Mouse (Mus musculus) ES-E14 (cell line): ENCODE data around the gene Sytl4. TPM values are rescaled to one million over a fixed set of nuclear protein-coding genes. Genes with fewer than 3 reads are reported as not detected.

ENCODE experiments used
- DNase-seq: peaks from one replicate; pipeline ENCODE4 v3.0.0-alpha.2; 2013; ENCODE audit warnings: low read depth, low spot score
- H3K27ac ChIP-seq: 2 replicates; pipeline ENCODE4 v1.5.1; 2012; ENCODE audit warnings: low read depth, mild to moderate bottlenecking, low read length, moderate library complexity, mixed read lengths; ENCODE audit not compliant: poor library complexity, insufficient read depth, severe bottlenecking
- H3K36me3 ChIP-seq: 2 replicates; pipeline ENCODE4 v1.6.1; 2012; ENCODE audit warnings: mild to moderate bottlenecking, low read length, moderate library complexity, mixed read lengths; ENCODE audit not compliant: control insufficient read depth, poor library complexity, insufficient read depth, severe bottlenecking
- H3K4me1 ChIP-seq, 2 experiments: fragments of 150-350 bp in 1 of 2; sonication (generic) in 1 of 2; 2 replicates each; pipeline ENCODE4 v1.6.1; 2012; ENCODE audit warnings: low read length in 2 of 2, mild to moderate bottlenecking in 1 of 2, mixed read lengths in 1 of 2; ENCODE audit not compliant: control insufficient read depth in 2 of 2, insufficient read depth in 2 of 2, poor library complexity in 1 of 2
- H3K4me3 ChIP-seq, 2 experiments: fragments of 150-350 bp in 1 of 2; sonication (generic) in 1 of 2; 2 replicates each; pipeline ENCODE4 v1.5.1; 2012; ENCODE audit warnings: low read length in 2 of 2, low read depth in 1 of 2, mild to moderate bottlenecking in 1 of 2, mixed read lengths in 1 of 2; ENCODE audit not compliant: insufficient read depth in 1 of 2, poor library complexity in 1 of 2, severe bottlenecking in 1 of 2
- H3K9ac ChIP-seq: 2 replicates; pipeline ENCODE4 v1.6.1; 2012; ENCODE audit warnings: low read depth, mild to moderate bottlenecking, low read length, mixed read lengths; ENCODE audit not compliant: poor library complexity, insufficient read depth, severe bottlenecking
- H3K9me3 ChIP-seq: fragments of 150-350 bp; sonication (generic); 2 replicates; pipeline ENCODE4 v1.6.1; 2012; ENCODE audit warnings: low read depth, mild to moderate bottlenecking, low read length; ENCODE audit not compliant: control insufficient read depth, insufficient read depth
- CHD2 ChIP-seq: IDR thresholded peaks from 2 replicates; pipeline ENCODE4 v1.6.1; 2014; ENCODE audit warnings: mild to moderate bottlenecking, low read depth, low read length, inconsistent platforms
- HCFC1 ChIP-seq: IDR thresholded peaks from 2 replicates; pipeline ENCODE4 v1.6.1; 2012; ENCODE audit warnings: low read length, inconsistent platforms, borderline replicate concordance; ENCODE audit not compliant: insufficient read depth
- MAFK ChIP-seq: IDR thresholded peaks from 2 replicates; pipeline ENCODE4 v1.6.1; 2014; ENCODE audit warnings: mild to moderate bottlenecking, low read depth, low read length, inconsistent platforms; ENCODE audit not compliant: insufficient read depth
- ZC3H11A ChIP-seq: IDR thresholded peaks from 2 replicates; pipeline ENCODE4 v1.6.1; 2012; ENCODE audit warnings: low read depth, mild to moderate bottlenecking, inconsistent platforms, low read length, borderline replicate concordance
- ZNF384 ChIP-seq: IDR thresholded peaks from 2 replicates; pipeline ENCODE4 v1.6.1; 2012; ENCODE audit warnings: low read depth, low read length, inconsistent platforms
- in situ Hi-C, 2 experiments: fragments of 600-800 bp; cut with MboI; formaldehyde crosslinking; loops; one replicate each; pipeline ENCODE4 v1.15.1; 2025; ENCODE audit warnings: low sequenced_read_pairs in 2 of 2, inconsistent platforms in 1 of 2; ENCODE audit not compliant: unreplicated experiment in 2 of 2
- total RNA-seq: library from RNA; depleted of rRNA; stranded (reverse); fragments of 300-350 nt; gene quantifications from 2 replicates; pipeline ENCODE4 v1.2.3, GENCODE M21; 2012

Sytl4 gene
- total RNA-seq, 1 experiment, result 0.54 TPM

GRCm38 (mm10) chrX:133964615-133965014 lies 17.0 kb downstream of the Sytl4 start:
- H3K9ac ChIP-seq, result no peak overlapping the region
- no peaks in the 10 kb centered on the region for H3K4me1 ChIP-seq
- in situ Hi-C loops, result no loop called here
- no peak overlapping the region for H3K27ac ChIP-seq
- TF ChIP-seq ZC3H11A (no peak), CHD2 (no peak), HCFC1 (no peak), ZNF384 (no peak), MAFK (no peak)
- DNase-seq, result no peak
- no peaks in the 10 kb centered on the region for H3K36me3 ChIP-seq
- no peak overlapping the region for H3K4me3 ChIP-seq
- H3K9me3 ChIP-seq, result no peaks in the 10 kb centered on the region

GRCm38 (mm10) chrX:133960617-133961016 lies 21.0 kb downstream of the Sytl4 start:
- Histone ChIP-seq H3K27ac (no peak overlapping the region), H3K4me3 (no peak overlapping the region), H3K9ac (no peak overlapping the region), H3K4me1 (no peaks in the 10 kb centered on the region), H3K9me3 (no peaks in the 10 kb centered on the region), H3K36me3 (no peaks in the 10 kb centered on the region)
- in situ Hi-C loops, result no loop called here
- TF ChIP-seq MAFK (no peak), HCFC1 (no peak), ZC3H11A (no peak), ZNF384 (no peak), CHD2 (no peak)
- DNase-seq, result no peak

GRCm38 (mm10) chrX:133954661-133955060 lies 27.0 kb downstream of the Sytl4 start:
- in situ Hi-C loops, result no loop called here
- H3K4me3 ChIP-seq, result no peak overlapping the region
- TF ChIP-seq ZNF384 (no peak), ZC3H11A (no peak), HCFC1 (no peak), MAFK (no peak), CHD2 (no peak)

GRCm38 (mm10) chrX:133947427-133947826 lies 34.2 kb downstream of the Sytl4 start:
- peak; percentile 11 for DNase-seq
- TF ChIP-seq HCFC1, result no peak
- TF ChIP-seq ZC3H11A, result peak; percentile 75
- in situ Hi-C loops, result no loop called here
- Histone ChIP-seq H3K4me1 (no peaks in the 10 kb centered on the region), H3K9ac (no peak overlapping the region), H3K36me3 (no peaks in the 10 kb centered on the region), H3K27ac (no peak overlapping the region), H3K9me3 (no peaks in the 10 kb centered on the region), H3K4me3 (no peak overlapping the region)

More at GRCm38 (mm10) chrX:133954661-133955060, 27.0 kb downstream of the Sytl4 start:
- H3K27ac ChIP-seq, result no peak overlapping the region
- H3K4me1 ChIP-seq, result no peaks in the 10 kb centered on the region
- H3K9me3 ChIP-seq, result no peaks in the 10 kb centered on the region
- no peaks in the 10 kb centered on the region for H3K36me3 ChIP-seq
- no peak for DNase-seq
- H3K9ac ChIP-seq, result no peak overlapping the region

GRCm38 (mm10) chrX:133939561-133939960 lies 42.1 kb downstream of the Sytl4 start:
- DNase-seq, result no peak

More at GRCm38 (mm10) chrX:133939561-133939960, 42.1 kb downstream of the Sytl4 start:
- Histone ChIP-seq H3K9ac (no peak overlapping the region), H3K36me3 (no peaks in the 10 kb centered on the region), H3K4me1 (no peaks in the 10 kb centered on the region), H3K9me3 (no peaks in the 10 kb centered on the region), H3K27ac (no peak overlapping the region), H3K4me3 (no peak overlapping the region)
- TF ChIP-seq MAFK, result no peak
- TF ChIP-seq CHD2, result no peak
- no peak for TF ChIP-seq HCFC1
- no peak for TF ChIP-seq ZNF384
- no peak for TF ChIP-seq ZC3H11A
- in situ Hi-C loops, result no loop called here
